Mouse (Mus musculus) ES-Bruce4 (cell line): ENCODE results near the gene Dhx37. TPM values are rescaled to one million over a fixed set of nuclear protein-coding genes. Genes with fewer than 3 reads are reported as not detected.

Experiments
- H3K27ac ChIP-seq: 2 replicates; pipeline ENCODE4 v1.5.1; 2012; ENCODE audit warnings: low read length, inconsistent platforms; ENCODE audit not compliant: insufficient read depth
- H3K27me3 ChIP-seq: 2 replicates; pipeline ENCODE4 v1.6.1; 2012; ENCODE audit warnings: mild to moderate bottlenecking, low read length, inconsistent platforms; ENCODE audit not compliant: control insufficient read depth, poor library complexity, insufficient read depth, severe bottlenecking
- H3K36me3 ChIP-seq: 2 replicates; pipeline ENCODE4 v1.6.1; 2012; ENCODE audit warnings: inconsistent platforms, mild to moderate bottlenecking, low read length, moderate library complexity; ENCODE audit not compliant: control insufficient read depth, poor library complexity, insufficient read depth, severe bottlenecking
- H3K4me1 ChIP-seq: one replicate; pipeline ENCODE4 v1.8.1; 2011; ENCODE audit warnings: low read length; ENCODE audit not compliant: control insufficient read depth, insufficient read depth
- H3K4me3 ChIP-seq: 2 replicates; pipeline ENCODE4 v1.5.1; 2011; ENCODE audit warnings: low read depth, mild to moderate bottlenecking, low read length
- H3K9ac ChIP-seq: 2 replicates; pipeline ENCODE4 v1.6.1; 2012; ENCODE audit warnings: low read depth, mild to moderate bottlenecking, inconsistent platforms; ENCODE audit not compliant: poor library complexity, severe bottlenecking
- H3K9me3 ChIP-seq: replicated peaks from 2 replicates; pipeline ENCODE4 v1.6.1; 2012; ENCODE audit warnings: mild to moderate bottlenecking, low read length, inconsistent platforms; ENCODE audit not compliant: control insufficient read depth, poor library complexity, insufficient read depth, severe bottlenecking
- CTCF ChIP-seq: IDR thresholded peaks from one replicate; pipeline ENCODE4 v1.8.1; 2011; ENCODE audit warnings: low read depth, low read length
- EP300 ChIP-seq: IDR thresholded peaks from 2 replicates; pipeline ENCODE4 v1.6.1; 2011; ENCODE audit warnings: low read depth, low read length; ENCODE audit not compliant: insufficient read depth
- POLR2A ChIP-seq: IDR thresholded peaks from one replicate; pipeline ENCODE4 v1.8.1; 2011; ENCODE audit warnings: low read length; ENCODE audit not compliant: insufficient read depth
- polyA plus RNA-seq: library from polyadenylated mRNA; stranded (reverse); fragments of >200 nt; gene quantifications from 2 replicates; pipeline ENCODE4 v1.2.4, GENCODE M21; 2011; ENCODE audit warnings: low read depth; ENCODE audit not compliant: missing spikeins, insufficient read depth, insufficient read length

Dhx37 gene
- polyA plus RNA-seq, 1 experiment, result 35.2 TPM

- Histone ChIP-seq H3K4me3 (no peak overlapping the region), H3K27ac (no peak overlapping the region), H3K27me3 (no peaks in the 10 kb centered on the region), H3K9ac (no peak overlapping the region), H3K36me3 (peaks cover 23% of the 10 kb centered on the region), H3K4me1 (no peaks in the 10 kb centered on the region), H3K9me3 (no peaks in the 10 kb centered on the region)
- no peak for TF ChIP-seq EP300
- no peak for TF ChIP-seq POLR2A
- TF ChIP-seq CTCF, result no peak
Observed at GRCm38 (mm10) chr5:125385215-125385940, 48.5 kb downstream of the Dhx37 start.

GRCm38 (mm10) chr5:125384512-125385214, 49.3 kb downstream of the Dhx37 start:
- Histone ChIP-seq H3K9ac (no peak overlapping the region), H3K4me1 (no peaks in the 10 kb centered on the region), H3K27me3 (no peaks in the 10 kb centered on the region), H3K36me3 (peaks cover 23% of the 10 kb centered on the region), H3K4me3 (no peak overlapping the region), H3K9me3 (no peaks in the 10 kb centered on the region), H3K27ac (no peak overlapping the region)
- TF ChIP-seq CTCF, result no peak
- TF ChIP-seq POLR2A, result no peak
- TF ChIP-seq EP300, result no peak

DNA sequence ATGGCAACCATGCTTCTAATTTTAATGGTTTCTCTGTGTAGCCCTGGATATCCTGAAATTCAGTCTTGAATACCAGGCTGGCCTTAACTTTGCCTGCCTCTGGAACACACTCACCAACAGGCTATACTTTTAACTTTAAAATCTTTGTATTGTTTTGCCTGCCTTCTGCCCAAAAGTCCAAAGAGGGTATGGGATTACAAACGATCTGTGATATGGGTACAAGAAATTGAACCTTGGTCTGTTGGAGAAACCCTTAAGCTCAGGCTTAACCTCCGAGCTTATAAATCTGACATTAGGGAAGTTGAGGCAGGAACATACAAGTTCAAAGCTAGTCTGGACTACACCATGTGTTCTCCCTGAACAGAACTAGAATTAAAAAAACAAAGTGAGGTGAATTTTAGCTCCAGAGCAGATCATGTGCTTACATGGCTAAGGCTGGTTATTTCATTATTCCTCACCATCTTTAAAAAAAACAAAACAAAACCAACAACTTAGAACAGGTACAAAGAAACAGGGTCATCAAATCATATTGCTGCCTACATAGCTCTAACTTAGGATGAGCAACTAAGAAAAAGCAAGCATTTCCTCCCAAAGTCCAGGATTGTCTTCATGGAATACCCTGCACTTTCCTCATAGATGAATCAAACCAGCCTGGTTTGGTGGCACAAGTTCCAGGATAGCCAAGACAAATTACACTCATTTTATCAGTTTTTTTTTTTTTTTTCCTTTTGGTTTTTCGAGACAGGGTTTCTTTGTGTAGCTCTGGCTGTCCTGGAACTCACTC, 50.1 kb downstream of the Dhx37 start:
- no peak overlapping the region for H3K4me3 ChIP-seq
- no peak for TF ChIP-seq POLR2A
- TF ChIP-seq EP300, result no peak
- TF ChIP-seq CTCF, result no peak
- no peaks in the 10 kb centered on the region for H3K4me1 ChIP-seq
- no peak overlapping the region for H3K9ac ChIP-seq
- H3K27me3 ChIP-seq, result no peaks in the 10 kb centered on the region
- H3K36me3 ChIP-seq, result peaks cover 21% of the 10 kb centered on the region
- H3K9me3 ChIP-seq, result no peaks in the 10 kb centered on the region
- 0 out of 2 replicates have a peak overlapping the region, but pooled peaks have one; percentile 59 for H3K27ac ChIP-seq

DNA sequence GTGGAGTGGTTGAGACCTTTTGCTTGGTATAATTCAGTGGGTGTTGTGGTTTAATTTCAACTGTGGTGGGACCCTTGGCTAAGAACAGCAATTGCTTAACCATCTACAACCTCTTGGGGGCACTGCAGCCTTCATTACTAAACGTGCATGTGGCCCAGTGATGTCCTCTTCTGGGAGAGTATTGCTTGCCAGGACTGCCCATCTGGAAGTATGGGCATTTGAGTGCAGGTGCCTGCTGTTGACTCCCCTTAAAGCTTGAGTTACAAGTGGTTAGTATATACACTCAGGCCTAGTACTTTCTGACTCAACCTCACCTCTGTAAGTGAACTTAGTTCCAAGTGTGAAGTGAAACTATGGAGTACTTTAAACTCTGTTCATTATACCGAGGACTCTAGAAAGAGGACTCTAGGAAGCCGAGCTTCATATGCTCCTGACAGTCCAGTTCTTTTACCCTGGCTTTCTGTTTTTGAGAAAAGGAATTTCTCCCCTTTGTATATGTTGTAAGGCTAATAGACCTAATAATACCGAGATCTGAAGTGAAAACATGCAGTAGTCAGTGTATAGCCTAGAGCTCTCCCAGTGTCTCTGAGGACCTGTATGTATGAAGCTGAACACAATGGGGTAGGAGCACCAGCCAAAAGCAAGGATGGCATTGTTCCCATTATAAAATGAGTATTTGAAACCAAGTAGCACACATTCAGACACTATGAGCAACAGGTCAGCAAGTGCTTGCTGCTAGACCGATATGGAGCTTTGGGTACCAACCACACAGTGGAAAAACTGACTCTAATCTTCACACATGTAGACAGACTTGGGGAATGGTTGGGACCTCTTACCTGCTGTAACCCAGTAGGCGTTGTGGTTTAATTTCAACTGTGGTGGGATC, 51.0 kb downstream of the Dhx37 start:
- Histone ChIP-seq H3K4me1 (no peaks in the 10 kb centered on the region), H3K9me3 (no peaks in the 10 kb centered on the region), H3K4me3 (no peak overlapping the region), H3K36me3 (peaks cover 13% of the 10 kb centered on the region), H3K27me3 (no peaks in the 10 kb centered on the region), H3K27ac (peak overlapping the region; percentile 59; the same call in 1 of the 2 replicates), H3K9ac (no peak overlapping the region)
- TF ChIP-seq CTCF (peak; percentile 62), EP300 (no peak), POLR2A (no peak)

DNA sequence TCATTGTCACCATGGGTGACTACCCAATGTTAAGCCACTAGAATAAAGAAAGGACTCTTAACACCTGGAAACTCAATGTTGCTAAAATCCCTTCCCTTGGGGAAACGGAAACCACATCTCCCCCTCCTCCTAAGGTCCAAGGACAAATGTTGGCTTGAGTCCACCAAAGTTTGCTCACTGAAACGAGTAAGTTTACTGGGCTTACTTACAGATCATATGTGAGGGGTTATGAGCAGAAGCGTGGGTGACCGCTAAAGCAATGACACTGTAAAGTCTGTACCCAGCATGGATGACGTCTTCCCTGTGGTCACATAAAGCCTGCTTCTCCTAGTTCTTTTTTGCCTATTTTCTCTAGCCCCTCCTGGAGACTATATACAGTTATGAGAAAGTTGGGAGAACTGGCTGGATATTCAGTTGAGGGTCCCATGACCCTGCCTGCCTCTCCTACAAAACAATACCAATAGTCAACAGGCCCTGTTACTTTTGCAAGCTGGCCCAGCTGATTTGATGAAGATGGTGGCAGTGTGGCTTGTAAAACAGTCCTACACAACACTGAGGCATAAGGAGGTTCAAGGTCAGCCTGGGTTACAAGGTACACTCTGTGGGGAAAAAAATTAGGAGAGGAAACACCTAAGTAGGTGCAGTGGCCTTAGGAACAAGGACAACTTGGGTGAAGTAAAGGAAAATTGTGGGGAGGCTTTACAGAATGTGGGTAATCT, 51.8 kb downstream of the Dhx37 start:
- Histone ChIP-seq H3K4me1 (no peaks in the 10 kb centered on the region), H3K4me3 (no peak overlapping the region), H3K36me3 (peaks cover 13% of the 10 kb centered on the region), H3K9ac (no peak overlapping the region), H3K27ac (no peak overlapping the region), H3K27me3 (no peaks in the 10 kb centered on the region), H3K9me3 (no peaks in the 10 kb centered on the region)
- TF ChIP-seq POLR2A (no peak), CTCF (no peak), EP300 (no peak)
